Mouse (Mus musculus) right cerebral cortex, postnatal 25 days (tissue): ENCODE results near the gene Trpm5.
A peak's percentile ranks its signal among the peaks of the same experiment; 100 is the strongest.

ENCODE experiments used
- DNase-seq: peaks from one replicate; pipeline ENCODE4 v3.0.0; 2022

Gene Trpm5

GRCm38 (mm10) chr7:143058221-143058697, 36.2 kb downstream of the Trpm5 start:
- no peak for DNase-seq

- no peak for DNase-seq
Observed at GRCm38 (mm10) chr7:143057667-143058220, 36.7 kb downstream of the Trpm5 start.

- no peak for DNase-seq
Observed at GRCm38 (mm10) chr7:143057023-143057422, 37.4 kb downstream of the Trpm5 start.

- DNase-seq, result no peak
Observed at GRCm38 (mm10) chr7:143055499-143056186, 38.8 kb downstream of the Trpm5 start.

GRCm38 (mm10) chr7:143055001-143055400, 39.4 kb downstream of the Trpm5 start:
- DNase-seq, result no peak

- no peak for DNase-seq
Observed at GRCm38 (mm10) chr7:143054612-143054965, 39.9 kb downstream of the Trpm5 start.

GRCm38 (mm10) chr7:143053961-143054611, 40.4 kb downstream of the Trpm5 start:
- DNase-seq, result no peak

- DNase-seq, result peak; percentile 69
Observed at GRCm38 (mm10) chr7:143053008-143053899, 41.2 kb downstream of the Trpm5 start.

- DNase-seq, result peak; percentile 84
Observed at GRCm38 (mm10) chr7:143052626-143053007, 41.8 kb downstream of the Trpm5 start, which contains the start of gene Cd81. Cd81 (plus strand) TSS chr7:143052739.

- no peak for DNase-seq
Observed at GRCm38 (mm10) chr7:143051316-143051715, 43.1 kb downstream of the Trpm5 start.

- DNase-seq, result no peak
Observed at GRCm38 (mm10) chr7:143049841-143050816, 44.3 kb downstream of the Trpm5 start.

GRCm38 (mm10) chr7:143049331-143049730, 45.1 kb downstream of the Trpm5 start:
- DNase-seq, result no peak

GRCm38 (mm10) chr7:143046358-143046757, 48.1 kb downstream of the Trpm5 start:
- DNase-seq, result no peak

GRCm38 (mm10) chr7:143044826-143045206, 49.6 kb downstream of the Trpm5 start:
- no peak for DNase-seq

GRCm38 (mm10) chr7:143044049-143044825, 50.2 kb downstream of the Trpm5 start:
- DNase-seq, result no peak

GRCm38 (mm10) chr7:143042897-143043300, 51.5 kb downstream of the Trpm5 start:
- no peak for DNase-seq

- no peak for DNase-seq
Observed at GRCm38 (mm10) chr7:143042089-143042488, 52.4 kb downstream of the Trpm5 start.

GRCm38 (mm10) chr7:143041138-143041822, 53.2 kb downstream of the Trpm5 start:
- no peak for DNase-seq

GRCm38 (mm10) chr7:143040561-143040960, 53.9 kb downstream of the Trpm5 start:
- no peak for DNase-seq

GRCm38 (mm10) chr7:143038174-143038931, 56.1 kb downstream of the Trpm5 start:
- DNase-seq, result no peak
